Mouse (Mus musculus) liver, embryonic 18 days (tissue): ENCODE results near the gene Defb11. TPM values are rescaled to one million over a fixed set of nuclear protein-coding genes. Genes with fewer than 3 reads are reported as not detected.

Experiments used
- polyA plus RNA-seq: library from polyadenylated mRNA; depleted of rRNA; stranded (reverse); fragments of >200 nt; gene quantifications from 2 replicates; pipeline ENCODE4 v1.2.3, GENCODE M21; 2012; rRNA removed

Gene Defb11
- not detected in 2 replicates for polyA plus RNA-seq

DNA sequence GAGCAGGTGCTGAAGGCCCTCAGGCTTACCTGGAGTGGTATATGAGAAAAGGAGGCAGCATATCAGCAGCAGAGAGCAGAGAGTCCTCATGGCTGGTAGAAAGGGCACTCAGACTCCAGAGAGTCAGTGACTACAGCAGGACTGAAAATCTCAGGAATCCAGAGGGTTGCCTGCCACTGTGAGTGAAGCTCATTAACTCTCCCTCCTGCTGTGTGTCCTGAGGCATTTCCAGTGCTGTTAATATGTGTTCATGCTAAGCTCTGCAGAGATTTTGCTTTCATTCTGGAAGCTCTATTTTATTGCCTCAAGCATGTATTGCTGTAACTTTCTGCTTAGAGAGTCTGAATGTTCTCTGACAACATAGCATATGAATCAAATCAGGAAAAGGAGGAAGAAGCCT lies at the start of gene Defb11:
Defb11 (minus strand) TSS at position 123 of the 400 bp plus-strand sequence.

GRCm38 (mm10) chr8:21946462-21946861 lies 40.2 kb upstream of the Defb11 start, which contains the start of gene Defb13:
Defb13 (plus strand) TSS chr8:21946762.

DNA sequence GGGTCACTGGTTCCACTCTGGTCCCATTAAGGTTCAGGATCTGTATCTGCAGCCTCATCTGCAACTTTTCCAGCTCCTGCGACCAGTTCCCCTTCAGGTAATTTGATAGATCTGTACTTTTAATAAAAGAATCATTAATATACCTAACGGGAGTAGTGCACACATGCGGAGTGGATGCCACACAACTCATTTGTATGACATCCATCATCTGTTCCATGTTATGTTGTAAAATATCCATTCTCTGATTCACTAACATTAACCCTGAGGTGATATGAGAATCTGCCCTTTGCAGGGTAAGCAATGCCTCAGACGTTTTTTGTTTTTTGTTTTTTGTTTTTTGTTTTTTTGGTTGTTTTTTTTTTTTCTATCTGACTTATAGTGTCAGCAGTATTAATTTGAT lies 31.8 kb upstream of the Defb11 start, which contains the start of gene Defb35:
Defb35 (plus strand) TSS at position 301 of the 400 bp plus-strand sequence.

GRCm38 (mm10) chr8:21932610-21933009 lies 26.4 kb upstream of the Defb11 start, which contains the start of gene Defb15:
Defb15 (minus strand) TSS chr8:21932710.

GRCm38 (mm10) chr8:21885321-21885720 lies 20.9 kb downstream of the Defb11 start, which contains the start of gene Defb9:
Defb9 (minus strand) TSS chr8:21885421.

GRCm38 (mm10) chr8:21858586-21858985 lies 47.6 kb downstream of the Defb11 start, which contains the start of gene Defb10:
Defb10 (plus strand) TSS chr8:21858901.

Other genes with a start within 250 kb of the Defb11 start
- not detected in 2 replicates for gene Defa34, start 240.6 kb downstream of the Defb11 start, polyA plus RNA-seq
- not detected in 2 replicates for gene AY761184, start 202.8 kb downstream of the Defb11 start, polyA plus RNA-seq
- not detected in 2 replicates for gene Defa24, start 171.9 kb downstream of the Defb11 start, polyA plus RNA-seq
- not detected in 2 replicates for gene Defb50, start 82.9 kb downstream of the Defb11 start, polyA plus RNA-seq
- not detected in 2 replicates for gene Defb2, start 66.5 kb downstream of the Defb11 start, polyA plus RNA-seq
- not detected in 2 replicates for gene Defb10, start 47.5 kb downstream of the Defb11 start, polyA plus RNA-seq
- gene Defb9, start 21.0 kb downstream of the Defb11 start, polyA plus RNA-seq = not detected in 2 replicates
- not detected in 2 replicates for gene Defb15, start 26.3 kb upstream of the Defb11 start, polyA plus RNA-seq
- gene Defb35, start 31.9 kb upstream of the Defb11 start, polyA plus RNA-seq = not detected in 2 replicates
- not detected in 2 replicates for gene Defb13, start 40.4 kb upstream of the Defb11 start, polyA plus RNA-seq
- not detected in 2 replicates for gene Fam90a1a, start 52.3 kb upstream of the Defb11 start, polyA plus RNA-seq
- gene Ccdc70, start 63.4 kb upstream of the Defb11 start, polyA plus RNA-seq = not detected in 2 replicates
- 7.0 and 9.3 TPM in 2 replicates for gene Atp7b, start 153.9 kb upstream of the Defb11 start, polyA plus RNA-seq
- 5.4 and 5.7 TPM in 2 replicates for gene Alg11, start 154.3 kb upstream of the Defb11 start, polyA plus RNA-seq
- gene Nek5, start 218.6 kb upstream of the Defb11 start, polyA plus RNA-seq = 0.14 and 0.15 TPM in 2 replicates